Mouse (Mus musculus): ENCODE data around the gene Fcgr1. TPM values are rescaled to one million over a fixed set of nuclear protein-coding genes. Genes with fewer than 3 reads are reported as not detected.
"Not testable (repeated sequence)": the region's sequence is repeated elsewhere in the genome, so short reads cannot be mapped to it uniquely, and the experiment has no call there.

Gene Fcgr1
- total RNA-seq, 2 experiments from 2014 or later, result 0.21 to 0.37 TPM

DNA sequence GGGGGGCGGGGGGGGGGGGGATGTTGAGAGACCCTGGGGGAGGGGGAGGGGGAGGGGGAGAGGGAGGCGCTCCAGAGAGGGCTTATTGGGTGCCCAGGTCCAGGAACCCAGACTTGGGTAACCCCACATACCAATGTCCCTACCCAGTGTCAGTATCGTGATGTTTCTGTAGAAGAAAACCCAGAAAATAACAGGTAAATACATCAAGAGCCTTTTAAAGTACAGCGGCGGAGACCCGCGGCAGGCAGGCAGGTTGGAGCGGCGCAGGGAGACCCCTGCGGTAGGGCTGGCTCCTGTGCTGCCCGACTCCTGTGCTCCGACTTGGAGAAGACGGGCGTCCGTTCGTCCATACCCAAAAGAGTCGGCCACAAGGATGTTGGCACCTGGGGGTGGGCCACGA, 33.9 kb upstream of the Fcgr1 start:
- ATAC-seq (replicated peaks; ENCODE audit: poor library complexity), result no peak

DNA sequence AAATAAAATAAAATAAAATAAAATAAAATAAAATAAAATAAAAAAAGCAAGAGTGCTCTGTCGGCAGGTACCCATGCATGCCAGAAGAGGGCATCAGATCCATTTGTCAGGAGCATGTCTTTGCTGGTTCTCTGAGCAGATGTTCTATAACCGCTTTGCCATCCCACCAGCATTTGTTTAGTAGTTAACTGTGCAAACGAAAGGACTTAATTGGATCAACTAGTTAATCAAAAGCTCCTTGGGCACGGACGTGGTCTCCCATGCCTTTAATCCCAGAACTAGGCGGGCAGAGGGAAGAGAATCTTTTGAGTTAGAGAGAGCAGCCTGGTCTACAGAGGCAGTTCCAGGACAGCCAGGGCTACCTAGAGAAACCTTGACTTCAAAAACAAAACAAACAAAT, 33.4 kb upstream of the Fcgr1 start:
- peak; percentile 61 for ATAC-seq (replicated peaks; ENCODE audit: poor library complexity)

DNA sequence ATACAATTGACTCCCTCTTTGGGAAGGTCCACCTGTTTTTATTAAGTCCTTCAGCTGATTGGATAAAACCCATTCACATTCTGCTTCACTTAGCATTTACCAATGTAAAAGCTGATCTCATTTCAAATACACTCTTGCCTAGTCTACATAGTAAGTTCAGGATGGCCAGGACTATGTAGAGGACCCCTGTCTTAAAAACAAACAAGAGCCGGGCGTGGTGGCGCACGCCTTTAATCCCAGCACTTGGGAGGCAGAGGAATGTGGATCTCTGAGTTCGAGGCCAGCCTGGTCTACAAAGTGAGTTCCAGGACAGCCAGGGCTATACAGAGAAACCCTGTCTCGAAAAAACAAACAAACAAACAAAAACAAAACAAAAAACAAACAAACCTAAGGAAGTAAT, 30.0 kb upstream of the Fcgr1 start:
- not testable (repeated sequence) for ATAC-seq (replicated peaks; ENCODE audit: poor library complexity)

DNA sequence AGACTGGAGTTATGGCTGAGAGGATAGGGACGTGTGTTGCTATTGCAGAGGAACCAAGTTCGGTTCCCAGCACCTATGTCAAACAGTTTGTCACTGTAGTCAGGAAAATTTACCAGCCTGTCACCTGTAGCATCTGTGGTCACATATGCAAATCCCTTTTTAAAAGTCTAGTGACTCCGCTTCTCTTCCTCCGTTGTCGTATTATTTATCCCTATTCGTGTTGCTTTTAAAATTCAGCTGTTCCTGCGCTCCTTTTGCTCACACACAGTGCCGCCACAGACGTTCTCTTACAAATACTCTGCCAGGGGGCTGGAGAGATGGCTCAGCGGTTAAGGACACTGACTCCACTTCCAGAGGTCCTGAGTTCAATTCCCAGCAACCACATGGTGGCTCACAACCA, 28.8 kb upstream of the Fcgr1 start:
- ATAC-seq (replicated peaks; ENCODE audit: poor library complexity), result no peak

DNA sequence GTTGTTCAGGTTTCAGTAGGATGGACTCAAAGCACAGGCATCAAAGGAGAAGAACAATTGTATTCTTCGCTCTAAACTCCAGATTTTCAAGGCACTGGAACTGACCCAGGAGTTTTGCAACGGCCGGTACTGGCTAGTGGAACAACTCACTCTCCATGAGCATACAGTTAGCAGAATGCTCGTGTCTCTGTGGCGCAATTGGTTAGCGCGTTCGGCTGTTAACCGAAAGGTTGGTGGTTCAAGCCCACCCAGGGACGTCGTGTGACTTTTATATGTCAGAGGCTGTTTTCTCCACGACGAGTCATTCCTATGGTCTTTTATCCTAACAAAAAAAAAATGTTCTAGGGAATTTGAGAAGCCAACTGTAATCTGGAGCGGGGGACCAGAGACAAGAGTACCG, 28.1 kb upstream of the Fcgr1 start:
- ATAC-seq (replicated peaks; ENCODE audit: poor library complexity), result no peak

DNA sequence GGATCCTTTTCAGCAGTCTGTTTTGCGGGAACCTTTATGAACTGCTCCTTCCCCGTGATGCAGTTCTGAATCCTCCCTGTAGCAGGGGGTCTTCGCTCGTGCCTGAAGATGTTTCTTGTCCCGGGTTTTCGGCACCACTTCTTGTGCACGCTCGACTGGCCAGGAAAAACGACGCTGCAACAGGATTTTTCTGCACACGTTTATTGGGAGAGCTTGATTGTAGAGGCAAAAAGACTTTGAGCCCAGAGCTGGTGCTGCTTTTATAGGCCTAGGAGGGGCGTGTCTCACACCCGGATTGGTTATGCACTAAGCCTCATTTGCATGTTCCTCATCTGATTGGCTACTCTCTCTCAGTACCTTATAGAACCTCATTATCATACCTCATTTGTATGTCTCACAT, 26.2 kb upstream of the Fcgr1 start:
- not testable (repeated sequence) for ATAC-seq (replicated peaks; ENCODE audit: poor library complexity)

DNA sequence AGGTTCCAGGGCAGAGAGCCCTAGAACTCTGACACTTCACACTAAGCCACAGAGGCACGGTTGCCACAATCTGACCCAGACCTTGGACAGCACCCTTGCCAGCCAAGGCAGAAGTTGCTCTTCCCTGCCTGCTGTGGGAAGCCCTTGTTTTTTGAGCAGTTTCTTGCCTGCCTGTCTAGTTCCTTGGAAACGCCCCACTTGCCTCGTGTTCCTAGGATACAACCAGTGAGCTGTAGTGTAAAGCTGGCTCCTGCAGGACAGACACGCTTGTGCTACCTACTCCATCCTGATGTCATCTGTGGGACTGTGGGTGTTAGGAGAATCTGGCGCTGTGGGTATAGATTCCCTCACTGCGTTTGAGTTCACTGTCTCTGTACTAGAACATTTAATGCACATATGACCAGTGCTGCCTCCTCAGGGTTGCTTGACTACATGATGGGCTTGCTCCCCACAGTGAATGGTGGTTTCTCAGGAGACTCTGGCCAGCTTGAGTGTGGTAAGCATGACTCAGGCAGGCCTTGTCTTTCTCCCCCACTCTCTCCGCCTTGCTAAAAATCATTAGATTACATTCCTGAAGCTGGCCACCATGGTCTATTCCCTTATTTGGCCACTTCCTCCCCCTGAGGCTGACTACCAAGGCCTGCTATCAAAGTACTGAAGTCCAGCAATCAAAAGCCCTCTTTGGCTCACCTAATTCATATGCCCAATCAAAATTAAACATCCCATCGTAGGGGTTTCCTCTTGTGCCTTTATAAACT, 18.8 kb upstream of the Fcgr1 start:
- 0 out of 2 replicates have a peak, but pooled peaks have one; percentile 39 for ATAC-seq (replicated peaks; ENCODE audit: poor library complexity)

DNA sequence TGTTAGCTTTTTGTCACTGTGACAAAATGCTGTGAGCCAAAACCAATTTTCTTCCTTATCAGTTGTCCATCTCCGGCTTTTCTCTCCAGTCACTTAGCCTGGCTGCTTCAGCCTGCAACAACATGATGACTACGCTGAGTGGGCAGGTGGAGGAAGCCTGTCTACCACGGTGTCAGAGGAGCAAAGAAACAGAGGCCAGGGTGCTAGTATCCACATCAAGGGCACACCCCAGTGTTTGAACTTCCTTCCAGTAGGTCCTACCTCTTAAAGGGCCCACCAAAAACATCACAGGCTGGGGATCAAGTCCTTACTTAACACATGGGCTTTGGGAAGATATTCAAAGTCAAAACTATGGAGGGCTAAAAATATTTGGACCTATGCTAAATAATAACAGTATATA, 15.7 kb upstream of the Fcgr1 start:
- no peak for ATAC-seq (replicated peaks; ENCODE audit: poor library complexity)

DNA sequence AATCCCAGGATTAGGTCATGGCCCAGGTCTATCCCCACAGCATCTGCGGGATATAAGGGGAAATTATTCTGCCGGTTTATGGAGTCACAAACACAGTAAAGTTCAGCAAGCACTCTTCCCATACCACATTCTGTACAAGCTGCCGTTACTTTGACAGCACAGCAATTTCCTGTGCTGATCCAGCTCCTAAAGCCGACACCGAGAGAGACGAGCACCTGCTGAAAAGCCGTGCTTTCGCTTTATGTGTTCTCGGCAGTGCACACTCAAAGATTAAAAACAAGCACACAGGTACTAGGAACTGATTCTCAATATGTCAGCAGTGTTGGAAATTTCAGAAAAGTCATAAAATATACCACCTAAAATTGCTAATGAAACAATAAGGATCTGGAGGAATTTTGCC, 12.7 kb upstream of the Fcgr1 start:
- ATAC-seq (replicated peaks; ENCODE audit: poor library complexity), result no peak

DNA sequence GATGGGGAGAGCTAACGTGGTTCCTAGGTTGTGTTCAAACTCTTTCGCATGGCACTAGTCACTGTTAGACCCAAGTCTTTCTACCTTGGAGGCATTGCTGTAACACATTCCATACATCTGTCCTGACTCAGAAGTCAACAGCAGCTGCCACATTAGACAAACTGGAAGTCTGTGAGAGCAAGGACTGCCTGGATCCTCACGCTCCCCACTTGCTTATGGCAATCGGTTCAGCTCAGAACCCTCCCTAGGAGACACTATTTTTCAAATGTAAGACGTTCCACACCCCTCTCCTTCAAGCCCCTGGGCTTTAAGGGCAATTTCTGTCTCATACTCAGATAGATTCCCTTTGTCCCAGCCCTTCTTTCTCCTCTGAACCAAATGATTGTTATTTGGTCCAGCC, 8.3 kb upstream of the Fcgr1 start:
- no peak for ATAC-seq (replicated peaks; ENCODE audit: poor library complexity)

DNA sequence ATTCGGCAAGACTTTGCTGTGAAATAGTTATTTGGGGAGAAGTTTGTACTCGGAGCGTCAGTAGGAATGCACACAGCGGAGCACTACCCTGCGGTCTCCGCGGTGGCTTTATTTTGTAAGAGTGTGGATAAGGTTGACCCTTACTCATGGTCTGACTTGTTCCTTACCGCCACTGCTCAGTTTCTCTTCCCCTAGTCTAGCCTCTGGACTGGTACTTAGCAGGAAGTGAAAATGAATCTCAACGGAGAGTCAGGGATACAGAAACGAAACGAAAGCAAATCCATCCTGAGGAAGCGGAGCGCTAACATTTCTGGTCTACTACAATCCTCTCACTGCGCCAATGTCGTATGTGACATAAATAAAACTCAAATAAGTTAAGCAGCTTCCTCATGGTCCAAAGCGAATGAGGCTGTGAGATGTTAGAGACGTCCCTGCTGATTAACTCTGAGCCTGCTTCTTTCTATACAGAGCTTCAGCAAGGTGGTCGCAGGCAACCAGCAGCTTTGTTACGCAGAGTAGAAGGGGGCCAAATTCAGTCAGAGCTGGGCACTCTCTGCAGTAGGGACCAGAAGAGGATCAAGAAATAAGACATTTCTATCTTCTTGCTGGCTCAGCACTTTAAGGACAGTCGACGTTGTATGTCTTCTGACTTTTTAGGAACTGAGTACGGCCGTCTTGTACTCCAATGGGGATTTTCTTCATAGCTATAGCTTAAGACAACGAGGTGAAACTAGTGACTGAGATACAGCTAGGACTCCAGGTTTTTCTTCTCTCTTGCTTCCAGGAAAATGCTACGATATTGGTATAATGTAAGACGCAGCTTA, 7.1 kb upstream of the Fcgr1 start:
- ATAC-seq (replicated peaks; ENCODE audit: poor library complexity), result peak; percentile 95

DNA sequence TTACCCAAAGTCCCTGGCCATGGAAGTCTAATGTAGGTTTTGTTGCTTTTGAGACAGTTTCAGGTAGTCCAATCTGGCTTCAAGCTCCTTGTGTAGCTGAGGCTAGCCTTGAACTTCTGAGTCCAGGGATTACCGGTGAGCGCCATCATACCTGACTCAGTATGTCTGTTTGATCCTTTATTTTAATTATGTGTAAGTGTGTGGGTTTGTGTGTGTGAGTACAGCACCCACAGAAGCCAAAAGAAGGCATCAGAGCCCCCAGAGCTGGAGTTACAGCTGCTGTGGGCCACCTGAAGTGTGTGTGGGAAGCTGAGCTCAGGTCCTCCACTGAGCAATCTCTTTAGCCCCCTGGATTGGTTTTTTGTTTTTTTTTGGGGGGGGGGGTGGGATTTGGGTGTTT, 5.8 kb upstream of the Fcgr1 start:
- no peak for ATAC-seq (replicated peaks; ENCODE audit: poor library complexity)

DNA sequence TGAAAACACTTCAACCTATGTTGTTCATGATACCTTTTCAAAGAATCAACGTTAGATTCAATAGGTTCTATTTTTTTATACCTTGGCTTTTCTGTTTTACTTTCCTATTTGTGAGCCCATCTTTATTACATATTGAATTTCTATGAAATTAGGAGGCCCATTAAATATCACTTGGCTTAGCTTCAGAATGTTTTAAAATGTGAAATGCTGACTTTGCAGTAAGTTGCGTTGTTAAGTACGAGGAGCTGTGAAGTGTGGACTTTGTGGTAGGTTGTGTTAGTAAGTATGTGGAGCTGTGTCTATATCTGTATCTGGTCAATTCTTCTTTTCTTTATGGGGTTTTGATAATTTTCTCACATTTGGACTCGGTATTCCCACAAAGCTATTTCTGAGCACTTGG, 4.6 kb upstream of the Fcgr1 start:
- ATAC-seq (replicated peaks; ENCODE audit: poor library complexity), result no peak

DNA sequence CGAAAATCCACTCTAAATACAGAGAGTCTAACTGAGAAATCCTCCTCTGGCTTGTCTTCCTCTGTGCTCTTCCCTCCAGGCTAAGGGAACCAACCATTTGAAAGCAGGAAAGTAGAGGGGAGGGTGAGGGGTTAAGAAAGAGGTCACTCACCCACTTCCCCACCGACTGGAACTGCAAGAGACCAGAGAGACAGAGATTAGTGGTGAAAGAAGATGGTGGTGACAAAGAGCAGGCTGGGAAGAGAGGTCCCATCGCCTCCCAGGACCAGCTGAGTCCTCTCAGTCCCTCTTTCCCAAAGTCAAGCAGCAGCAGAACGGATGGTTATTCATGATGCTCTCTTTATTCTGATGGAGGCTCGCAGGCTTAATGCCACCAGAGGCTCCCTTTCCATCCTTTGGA, 401 bp downstream of the Fcgr1 start:
- peak; percentile 17 for ATAC-seq (replicated peaks; ENCODE audit: poor library complexity)

DNA sequence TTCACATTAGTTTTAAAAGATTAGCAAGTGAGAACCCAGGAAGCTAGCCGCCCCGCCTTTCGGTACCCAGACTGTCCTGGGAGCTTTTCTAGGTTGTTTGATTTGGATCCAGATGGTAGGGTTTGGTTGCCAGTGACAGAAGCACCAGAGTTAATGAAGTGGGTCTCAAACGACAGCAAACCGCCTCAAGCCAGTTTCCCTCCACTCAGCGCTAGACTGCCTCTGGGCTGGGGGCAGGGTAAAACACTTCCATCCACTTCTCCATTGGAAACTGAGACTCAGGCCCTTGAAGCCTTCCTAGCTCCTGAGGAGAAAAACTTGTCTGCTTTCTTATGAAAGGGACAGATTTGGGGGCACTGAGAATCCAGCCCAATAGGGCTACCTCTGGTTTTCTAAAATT, 1.1 kb downstream of the Fcgr1 start:
- no peak for ATAC-seq (replicated peaks; ENCODE audit: poor library complexity)

DNA sequence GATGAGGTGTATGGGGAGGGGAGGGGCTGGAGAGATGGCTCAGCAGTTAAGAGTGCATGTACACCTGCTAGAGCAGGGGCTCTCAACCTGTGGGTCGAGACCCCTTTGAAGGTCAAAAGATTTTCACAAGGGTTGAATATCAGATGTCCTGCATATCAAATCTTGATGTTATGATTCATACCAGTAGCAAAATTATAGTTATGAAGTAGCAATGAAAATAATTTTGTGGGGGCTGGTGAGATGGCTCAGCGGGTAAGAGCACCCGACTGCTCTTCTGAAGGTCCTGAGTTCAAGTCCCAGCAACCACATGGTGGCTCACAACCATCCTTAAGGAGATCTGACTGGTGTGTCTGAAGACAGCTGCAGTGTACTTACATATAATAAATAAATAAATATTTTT, 3.0 kb downstream of the Fcgr1 start:
- ATAC-seq (replicated peaks; ENCODE audit: poor library complexity), result not testable (repeated sequence)

DNA sequence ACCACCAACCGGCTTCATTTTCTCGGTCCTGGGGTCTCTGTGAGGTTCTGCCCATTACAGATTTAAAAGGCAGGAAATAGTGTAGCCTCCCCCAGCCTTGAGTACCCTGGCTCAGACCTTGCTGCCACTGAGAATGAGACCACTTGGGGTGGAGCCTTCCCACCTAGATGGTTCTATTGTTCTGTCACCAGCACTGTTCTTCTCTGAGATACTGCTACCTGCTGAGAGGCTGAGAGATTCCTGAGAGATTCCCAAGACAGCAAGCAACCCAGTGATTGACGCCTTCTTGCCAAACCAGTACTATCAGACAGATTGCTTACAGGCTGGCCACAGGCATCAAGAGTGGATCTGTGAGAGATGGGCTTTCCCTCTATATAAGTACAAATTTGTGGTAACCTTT, 4.6 kb downstream of the Fcgr1 start:
- ATAC-seq (replicated peaks; ENCODE audit: poor library complexity), result no peak

DNA sequence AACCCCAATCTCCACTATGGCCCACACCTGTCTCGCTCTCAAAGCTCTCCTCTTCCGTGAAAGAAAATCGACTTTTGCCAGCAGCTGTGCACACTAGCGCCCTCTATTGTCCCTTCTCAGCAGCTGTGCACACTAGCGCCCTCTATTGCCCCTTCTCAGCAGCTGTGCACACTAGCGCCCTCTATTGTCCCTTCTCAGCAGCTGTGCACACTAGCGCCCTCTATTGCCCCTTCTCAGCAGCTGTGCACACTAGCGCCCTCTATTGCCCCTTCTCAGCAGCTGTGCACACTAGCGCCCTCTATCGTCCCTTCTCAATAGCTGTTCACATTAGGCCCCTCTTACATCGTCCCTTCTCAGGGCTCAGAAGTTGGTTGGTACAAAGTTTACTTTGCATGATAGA, 6.4 kb downstream of the Fcgr1 start:
- not testable (repeated sequence) for ATAC-seq (replicated peaks; ENCODE audit: poor library complexity)

DNA sequence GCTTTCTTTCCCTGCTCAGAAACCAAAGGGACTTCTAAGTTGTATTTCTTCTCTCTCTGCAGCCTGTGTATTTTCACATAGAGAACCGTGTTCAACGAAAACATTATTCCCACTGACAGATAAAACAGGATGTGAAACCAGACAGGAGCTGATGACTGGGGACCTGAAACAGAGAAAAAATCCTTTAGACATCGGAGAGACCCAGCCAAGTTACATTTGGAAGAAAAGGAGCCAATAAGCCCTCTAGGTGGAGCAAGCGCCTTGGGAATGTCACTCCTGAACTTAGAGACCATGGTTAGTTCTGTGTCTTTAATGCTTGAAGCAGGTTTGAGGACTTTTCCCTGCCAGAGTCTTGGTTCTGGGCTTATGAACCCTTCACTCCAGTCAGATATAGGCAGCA, 9.3 kb downstream of the Fcgr1 start:
- peak; percentile 54 for ATAC-seq (replicated peaks; ENCODE audit: poor library complexity)

DNA sequence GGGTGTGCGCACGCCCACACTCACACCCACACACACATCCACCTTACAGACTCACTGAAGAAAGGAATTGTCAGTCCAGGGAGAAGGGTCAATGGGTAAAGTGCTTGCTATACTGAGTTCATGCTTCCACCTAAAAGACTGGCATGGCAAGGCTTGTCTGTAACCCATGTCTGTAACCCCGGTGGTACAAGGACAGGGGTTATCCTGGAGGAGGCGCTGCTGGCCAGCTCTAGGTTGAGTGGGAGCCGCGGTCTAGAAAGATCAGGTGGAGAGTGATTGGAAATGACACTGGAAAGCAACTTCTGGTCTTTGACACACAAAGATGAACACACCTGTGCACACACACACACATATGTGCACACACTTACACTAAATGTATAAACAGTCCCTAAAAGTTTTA, 13.1 kb downstream of the Fcgr1 start:
- ATAC-seq (replicated peaks; ENCODE audit: poor library complexity), result no peak

DNA sequence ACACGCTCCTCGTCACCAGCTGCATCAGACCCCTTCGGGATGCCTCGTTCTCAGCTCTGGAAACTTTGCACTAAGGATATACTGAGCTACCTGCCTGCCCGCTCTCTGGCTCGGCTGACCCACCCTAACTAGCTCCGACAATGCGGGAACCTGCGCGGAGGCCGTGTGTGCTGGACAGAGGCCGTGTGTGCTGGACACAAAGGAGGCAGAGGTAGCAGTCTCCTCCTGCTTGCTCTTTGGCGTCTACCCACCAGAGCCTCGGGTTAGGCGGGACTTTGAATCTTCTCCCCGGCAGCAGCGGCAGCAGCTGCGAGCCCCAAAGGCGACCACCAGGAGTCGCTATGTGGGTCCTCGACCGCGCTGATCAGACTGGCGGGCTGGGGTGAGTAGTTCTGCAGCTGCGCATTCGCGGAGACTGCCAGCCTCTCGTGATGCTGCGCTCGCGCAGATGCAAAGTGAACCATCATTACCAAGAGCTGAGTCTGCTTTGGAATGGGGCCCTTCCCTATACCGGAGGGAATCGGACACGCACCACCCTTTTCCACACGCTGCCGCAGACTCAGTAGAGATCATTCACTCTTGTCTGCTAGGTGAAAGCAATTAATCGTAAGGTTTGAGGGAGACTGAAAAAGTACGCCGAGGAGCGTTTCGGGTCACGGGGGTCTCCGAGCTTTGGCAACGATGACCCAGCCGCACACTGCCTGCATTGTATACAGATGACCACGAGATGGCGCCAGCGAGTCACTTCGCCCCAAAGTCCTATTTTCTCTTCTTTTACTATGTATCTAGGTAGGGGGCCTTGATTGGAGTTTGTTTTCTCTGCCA, 15.8 kb downstream of the Fcgr1 start:
- peak; percentile 94 for ATAC-seq (replicated peaks; ENCODE audit: poor library complexity)

DNA sequence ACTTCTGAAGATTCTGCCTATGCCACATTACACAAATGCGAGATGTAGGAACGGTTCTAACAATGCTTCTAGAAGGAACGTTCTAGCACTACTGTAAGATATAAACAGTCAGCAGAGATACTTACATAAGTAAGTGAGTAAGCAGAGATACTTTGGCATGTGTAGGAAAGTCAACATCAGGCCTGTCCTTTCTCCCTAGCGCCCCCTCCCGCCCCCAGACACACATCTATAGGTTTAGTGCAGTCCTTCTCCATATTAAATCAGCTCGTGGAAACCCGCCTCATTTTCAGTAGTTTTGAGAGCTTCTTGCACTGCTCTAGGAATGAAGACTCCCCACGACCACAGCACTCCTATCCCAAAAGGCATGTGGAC, 16.4 kb downstream of the Fcgr1 start:
- ATAC-seq (replicated peaks; ENCODE audit: poor library complexity), result peak; percentile 62

All from megakaryocyte progenitor cell, adult 5-6 weeks (primary cell).